Mouse (Mus musculus) cortical plate, adult 2 months (tissue): Measurements from ENCODE around the gene Cutc.

Experiments used
- CTCF ChIP-seq: fragments of 200-500 bp; IDR thresholded peaks from 2 replicates; pipeline ENCODE4 v1.5.1; 2011; ENCODE audit warnings: mild to moderate bottlenecking, control low read depth, low read length; ENCODE audit not compliant: insufficient read depth; ENCODE audit errors: extremely low read depth
- POLR2A ChIP-seq: fragments of 200-500 bp; IDR thresholded peaks from 2 replicates; pipeline ENCODE4 v1.6.1; 2011; ENCODE audit warnings: mild to moderate bottlenecking, low read length, control low read depth; ENCODE audit not compliant: insufficient read depth; ENCODE audit errors: extremely low read depth

GRCm38 (mm10) chr19:43723501-43723900 is 29.3 kb upstream of the Cutc start:
- TF ChIP-seq CTCF (no peak), POLR2A (no peak)
